Mouse (Mus musculus) neural tube, embryonic 13.5 days (tissue): ENCODE data around the gene Tnfsf15. TPM values are rescaled to one million over a fixed set of nuclear protein-coding genes. Genes with fewer than 3 reads are reported as not detected.

ENCODE experiments used
- ATAC-seq: fragments of 200-750 bp; cut with Nextera tagmentation; 2 replicates; pipeline ENCODE4 v1.8.0; 2017; ENCODE audit warnings: low read depth, mild to moderate bottlenecking, moderate TSS enrichment, moderate library complexity
- H3K27ac ChIP-seq: fragments of 300-500 bp; sonication (generic); replicated peaks from 2 replicates; pipeline ENCODE4 v1.5.1; 2015; ENCODE audit warnings: moderate library complexity, mild to moderate bottlenecking, inconsistent platforms
- H3K27me3 ChIP-seq: fragments of 300-500 bp; sonication (generic); 2 replicates; pipeline ENCODE4 v1.6.1; 2015; ENCODE audit warnings: mild to moderate bottlenecking, inconsistent platforms
- H3K36me3 ChIP-seq: fragments of 300-500 bp; sonication (generic); 2 replicates; pipeline ENCODE4 v1.6.1; 2015; ENCODE audit warnings: mild to moderate bottlenecking, inconsistent platforms
- H3K4me1 ChIP-seq: fragments of 300-500 bp; sonication (generic); replicated peaks from 2 replicates; pipeline ENCODE4 v1.6.1; 2015; ENCODE audit warnings: inconsistent platforms
- H3K4me2 ChIP-seq: fragments of 300-500 bp; sonication (generic); 2 replicates; pipeline ENCODE4 v1.6.1; 2015; ENCODE audit warnings: inconsistent platforms, mild to moderate bottlenecking, moderate library complexity
- H3K4me3 ChIP-seq: fragments of 300-500 bp; sonication (generic); 2 replicates; pipeline ENCODE4 v1.5.1; 2015; ENCODE audit warnings: mild to moderate bottlenecking, inconsistent platforms
- H3K9ac ChIP-seq: fragments of 300-500 bp; sonication (generic); 2 replicates; pipeline ENCODE4 v1.6.1; 2015; ENCODE audit warnings: moderate library complexity, mild to moderate bottlenecking, inconsistent platforms
- H3K9me3 ChIP-seq: fragments of 300-500 bp; sonication (generic); 2 replicates; pipeline ENCODE4 v1.6.1; 2016; ENCODE audit warnings: inconsistent platforms
- WGBS: fragments of 180-500 bp; shearing (Covaris S2); methylation state at CpG from one replicate; pipeline ENCODE4 v1.1.7; 2015; 5-methylcytosine and 5-hydroxymethylcytosine counted together
- polyA plus RNA-seq: library from polyadenylated mRNA; unstranded; fragments of >200 nt; fragmentation: Nextera tagmentation; extraction: Ambion mirVana; gene quantifications from 2 replicates; pipeline ENCODE4 v1.2.1, GENCODE M21; 2015

Tnfsf15 gene
- not detected in 2 replicates for polyA plus RNA-seq

GRCm38 (mm10) chr4:63744693-63745171 is at the start of gene Tnfsf15:
Gene Tnfsf15 (minus strand): TSS chr4:63745113.
- H3K27ac ChIP-seq = no peak within 1 kb of the TSS
- no peaks in the 10 kb centered on the region for H3K36me3 ChIP-seq
- no peak within 1 kb of the TSS for H3K4me3 ChIP-seq
- WGBS = 52% methylated on average over 8 of the region's 8 CpGs
- no peak within 1 kb of the TSS for H3K4me2 ChIP-seq
- H3K9ac ChIP-seq = no peak within 1 kb of the TSS
- peaks cover 7% of the 10 kb centered on the region for H3K4me1 ChIP-seq
- no peaks in the 10 kb centered on the region for H3K27me3 ChIP-seq
- ATAC-seq = no peak
- H3K9me3 ChIP-seq = no peaks in the 10 kb centered on the region

DNA sequence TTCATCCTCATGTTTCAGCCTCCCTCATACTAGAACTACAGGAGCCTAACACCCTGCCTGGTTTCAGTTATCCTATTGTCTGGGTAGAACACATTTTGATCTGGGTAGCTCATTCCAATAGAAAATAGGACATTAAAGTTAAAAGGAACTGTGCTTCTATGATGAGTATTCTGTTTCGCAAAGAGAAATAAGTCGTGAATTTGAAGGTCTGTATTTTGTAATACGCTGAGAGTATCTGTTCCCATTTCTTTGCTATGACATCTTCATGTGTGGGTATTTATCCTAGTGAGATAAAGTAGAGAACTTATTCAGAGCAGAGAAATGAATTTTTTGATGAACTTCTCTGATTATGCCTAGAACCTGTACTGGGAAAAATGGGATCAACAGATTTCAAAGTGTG is 47.4 kb upstream of the Tnfsf15 start:
- WGBS = 95% methylated on average over 3 of the region's 3 CpGs
- no peak for ATAC-seq
- H3K9ac ChIP-seq = no peak overlapping the region
- H3K4me3 ChIP-seq = no peak overlapping the region
- no peaks in the 10 kb centered on the region for H3K27me3 ChIP-seq
- H3K4me1 ChIP-seq = no peaks in the 10 kb centered on the region
- H3K27ac ChIP-seq = no peak overlapping the region
- no peaks in the 10 kb centered on the region for H3K9me3 ChIP-seq
- H3K4me2 ChIP-seq = no peak overlapping the region
- no peaks in the 10 kb centered on the region for H3K36me3 ChIP-seq

GRCm38 (mm10) chr4:63785466-63785865 is 40.6 kb upstream of the Tnfsf15 start:
- WGBS = 83% methylated on average over 2 of the region's 2 CpGs
- Histone ChIP-seq H3K27me3 (no peaks in the 10 kb centered on the region), H3K4me1 (no peaks in the 10 kb centered on the region), H3K9me3 (no peaks in the 10 kb centered on the region), H3K4me2 (no peak overlapping the region), H3K9ac (no peak overlapping the region), H3K36me3 (no peaks in the 10 kb centered on the region), H3K27ac (no peak overlapping the region), H3K4me3 (no peak overlapping the region)
- no peak for ATAC-seq

GRCm38 (mm10) chr4:63783826-63784225 is 38.9 kb upstream of the Tnfsf15 start:
- H3K27me3 ChIP-seq = no peaks in the 10 kb centered on the region
- WGBS = 88% methylated on average over 5 of the region's 5 CpGs
- no peak overlapping the region for H3K27ac ChIP-seq
- H3K9ac ChIP-seq = no peak overlapping the region
- no peak overlapping the region for H3K4me3 ChIP-seq
- no peaks in the 10 kb centered on the region for H3K36me3 ChIP-seq
- no peak overlapping the region for H3K4me2 ChIP-seq
- H3K9me3 ChIP-seq = no peaks in the 10 kb centered on the region
- ATAC-seq = no peak
- no peaks in the 10 kb centered on the region for H3K4me1 ChIP-seq

DNA sequence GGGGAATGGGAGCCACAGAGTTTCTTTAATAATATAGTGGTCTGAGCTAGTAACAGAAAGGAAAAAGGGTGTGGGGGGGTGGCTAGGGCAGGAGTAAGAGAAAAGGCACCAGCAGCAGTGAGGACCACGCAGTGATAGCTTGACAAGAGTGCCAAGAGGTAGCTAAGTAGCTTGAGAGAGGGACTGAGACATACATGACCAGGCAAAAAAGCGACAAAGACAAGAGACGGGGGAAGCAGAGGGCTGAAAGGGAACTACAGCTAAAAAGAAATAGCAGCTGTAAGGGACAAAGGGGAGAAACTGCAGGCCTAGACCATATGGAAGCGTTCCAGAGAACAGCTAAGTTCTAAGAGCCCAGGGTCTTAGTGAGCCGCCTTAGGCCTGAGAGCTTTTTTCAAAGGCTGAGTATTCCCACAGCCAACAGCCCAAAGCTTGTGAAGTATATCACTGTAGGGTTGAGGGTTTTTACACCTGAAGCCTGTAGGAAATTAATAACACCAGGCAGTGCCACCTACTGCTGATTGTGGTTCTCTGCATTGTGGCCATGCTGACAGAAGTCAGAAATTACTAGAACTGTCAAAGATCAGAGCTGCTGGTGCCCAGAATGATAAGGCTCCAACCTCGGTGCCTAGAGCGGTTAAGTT is 38.2 kb upstream of the Tnfsf15 start:
- no peaks in the 10 kb centered on the region for H3K36me3 ChIP-seq
- H3K4me2 ChIP-seq = no peak overlapping the region
- no peak overlapping the region for H3K27ac ChIP-seq
- H3K4me1 ChIP-seq = no peaks in the 10 kb centered on the region
- no peak overlapping the region; the same call in 1 of the 2 replicates for H3K9ac ChIP-seq
- ATAC-seq = no peak
- H3K4me3 ChIP-seq = no peak overlapping the region
- 84% methylated on average over 7 of the region's 7 CpGs for WGBS
- H3K27me3 ChIP-seq = no peaks in the 10 kb centered on the region
- H3K9me3 ChIP-seq = no peaks in the 10 kb centered on the region

- no peak overlapping the region for H3K27ac ChIP-seq
- no peak overlapping the region for H3K9ac ChIP-seq
- ATAC-seq = no peak
- no peaks in the 10 kb centered on the region for H3K27me3 ChIP-seq
- WGBS = 85% methylated on average over 8 of the region's 8 CpGs
- no peak overlapping the region for H3K4me3 ChIP-seq
- no peaks in the 10 kb centered on the region for H3K36me3 ChIP-seq
- no peaks in the 10 kb centered on the region for H3K9me3 ChIP-seq
- no peaks in the 10 kb centered on the region for H3K4me1 ChIP-seq
- no peak overlapping the region for H3K4me2 ChIP-seq
Measured at GRCm38 (mm10) chr4:63777223-63777622, 32.3 kb upstream of the Tnfsf15 start.

GRCm38 (mm10) chr4:63773306-63774090 is 28.6 kb upstream of the Tnfsf15 start:
- no peak overlapping the region for H3K27ac ChIP-seq
- no peak overlapping the region for H3K4me3 ChIP-seq
- H3K27me3 ChIP-seq = no peaks in the 10 kb centered on the region
- H3K9ac ChIP-seq = no peak overlapping the region
- no peak for ATAC-seq
- no peak overlapping the region for H3K4me2 ChIP-seq
- H3K9me3 ChIP-seq = no peaks in the 10 kb centered on the region
- H3K36me3 ChIP-seq = no peaks in the 10 kb centered on the region
- WGBS = 70% methylated on average over 8 of the region's 8 CpGs
- no peaks in the 10 kb centered on the region for H3K4me1 ChIP-seq

DNA sequence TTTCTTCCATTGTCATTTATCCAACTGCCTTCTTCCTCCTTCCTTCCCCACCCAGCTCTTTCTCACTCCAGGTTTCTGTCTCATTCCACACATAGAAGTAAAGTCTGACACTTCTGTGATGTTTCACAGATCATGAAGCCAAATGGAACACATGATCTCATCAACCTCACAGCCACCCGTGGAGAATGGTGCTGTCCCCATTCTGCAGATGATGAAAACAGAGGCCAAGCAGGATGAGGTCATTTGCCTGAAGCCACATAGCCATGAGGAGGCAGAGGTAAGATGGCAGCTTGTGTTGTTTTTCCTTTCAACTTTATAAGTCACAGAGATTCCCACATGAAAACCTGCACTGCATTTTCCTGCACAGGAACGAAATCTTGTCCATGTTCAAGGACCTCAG is 27.6 kb upstream of the Tnfsf15 start:
- H3K4me1 ChIP-seq = no peaks in the 10 kb centered on the region
- no peaks in the 10 kb centered on the region for H3K36me3 ChIP-seq
- H3K4me2 ChIP-seq = no peak overlapping the region
- WGBS = 89% methylated on average over 2 of the region's 2 CpGs
- no peak overlapping the region for H3K9ac ChIP-seq
- ATAC-seq = no peak
- no peak overlapping the region for H3K4me3 ChIP-seq
- no peak overlapping the region for H3K27ac ChIP-seq
- H3K27me3 ChIP-seq = no peaks in the 10 kb centered on the region
- H3K9me3 ChIP-seq = no peaks in the 10 kb centered on the region

GRCm38 (mm10) chr4:63771291-63771690 is 26.4 kb upstream of the Tnfsf15 start:
- no peak overlapping the region for H3K9ac ChIP-seq
- no peaks in the 10 kb centered on the region for H3K36me3 ChIP-seq
- WGBS = 87% methylated on average over 4 of the region's 4 CpGs
- H3K27ac ChIP-seq = no peak overlapping the region
- H3K4me3 ChIP-seq = no peak overlapping the region
- ATAC-seq = no peak
- H3K4me1 ChIP-seq = no peaks in the 10 kb centered on the region
- no peaks in the 10 kb centered on the region for H3K27me3 ChIP-seq
- no peaks in the 10 kb centered on the region for H3K9me3 ChIP-seq
- H3K4me2 ChIP-seq = no peak overlapping the region

DNA sequence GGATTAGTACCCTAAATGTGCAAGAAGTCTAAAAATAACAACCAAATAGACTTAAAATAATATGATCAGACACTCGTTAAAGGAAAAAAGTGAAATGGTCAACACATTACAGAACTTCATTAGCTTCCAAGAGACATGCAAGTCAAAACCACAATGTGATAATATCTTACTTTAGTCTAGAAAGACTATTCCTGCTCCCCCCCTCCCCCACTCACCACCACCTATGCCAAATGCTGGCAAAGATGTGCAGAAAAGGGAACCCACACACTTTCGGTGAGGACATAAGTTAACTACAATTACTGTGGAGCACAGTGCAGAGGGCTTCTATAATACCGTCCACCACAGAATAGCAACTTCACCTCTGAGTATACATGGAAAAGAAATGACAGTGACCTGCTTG is 24.2 kb upstream of the Tnfsf15 start:
- H3K27me3 ChIP-seq = no peaks in the 10 kb centered on the region
- H3K4me2 ChIP-seq = no peak overlapping the region
- no peaks in the 10 kb centered on the region for H3K4me1 ChIP-seq
- H3K9me3 ChIP-seq = no peaks in the 10 kb centered on the region
- H3K27ac ChIP-seq = no peak overlapping the region
- H3K9ac ChIP-seq = no peak overlapping the region
- H3K36me3 ChIP-seq = no peaks in the 10 kb centered on the region
- H3K4me3 ChIP-seq = no peak overlapping the region
- 93% methylated on average over 3 of the region's 3 CpGs for WGBS
- ATAC-seq = no peak

DNA sequence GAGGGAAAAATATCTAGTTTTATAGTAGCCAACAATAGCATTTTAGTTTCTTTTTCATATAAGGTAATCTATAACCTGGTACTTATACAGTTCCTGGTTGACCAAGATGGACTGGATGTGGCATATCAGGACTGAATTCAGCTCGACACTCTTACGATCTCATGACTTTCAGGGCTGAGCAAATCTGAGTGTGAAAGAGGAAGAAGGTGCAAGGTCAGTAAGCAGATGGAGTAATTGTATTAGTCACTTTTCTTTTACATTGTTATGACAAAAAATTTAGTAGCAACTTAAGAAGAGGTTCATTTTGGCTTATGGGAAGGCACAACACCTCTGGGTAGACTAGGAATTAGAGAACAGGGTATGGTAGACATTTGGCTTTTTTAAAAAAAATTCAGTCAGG is 20.1 kb upstream of the Tnfsf15 start:
- WGBS = 94% methylated on average over 2 of the region's 2 CpGs
- no peaks in the 10 kb centered on the region for H3K9me3 ChIP-seq
- H3K4me3 ChIP-seq = no peak overlapping the region
- H3K27me3 ChIP-seq = no peaks in the 10 kb centered on the region
- H3K4me2 ChIP-seq = no peak overlapping the region
- H3K27ac ChIP-seq = no peak overlapping the region
- H3K9ac ChIP-seq = no peak overlapping the region
- no peaks in the 10 kb centered on the region for H3K4me1 ChIP-seq
- H3K36me3 ChIP-seq = no peaks in the 10 kb centered on the region
- ATAC-seq = no peak

GRCm38 (mm10) chr4:63759931-63760330 is 15.0 kb upstream of the Tnfsf15 start:
- Histone ChIP-seq H3K9ac (no peak overlapping the region), H3K4me3 (no peak overlapping the region), H3K4me1 (no peaks in the 10 kb centered on the region), H3K27me3 (no peaks in the 10 kb centered on the region), H3K36me3 (no peaks in the 10 kb centered on the region), H3K27ac (no peak overlapping the region), H3K9me3 (no peaks in the 10 kb centered on the region), H3K4me2 (no peak overlapping the region)
- 92% methylated on average over 3 of the region's 3 CpGs for WGBS
- ATAC-seq = no peak
